Mouse (Mus musculus): ENCODE data around the gene Samd14.
A peak's percentile ranks its signal among the peaks of the same experiment; 100 is the strongest.

Gene Samd14

GRCm38 (mm10) chr11:95009629-95010014 is at the start of gene Samd14:
Gene Samd14 (plus strand): TSS chr11:95009879.
- DNase-seq (ENCODE audit: low read depth, low spot score), result peak; percentile 83

GRCm38 (mm10) chr11:94962534-94963101 is 47.1 kb upstream of the Samd14 start:
- DNase-seq (ENCODE audit: low read depth, low spot score), result no peak

- DNase-seq (ENCODE audit: low read depth, low spot score), result peak; percentile 42
Observed at GRCm38 (mm10) chr11:94967419-94967818, 42.3 kb upstream of the Samd14 start, which contains the start of gene Hils1. Gene Hils1 (plus strand): TSS chr11:94967593.

- DNase-seq (ENCODE audit: low read depth, low spot score), result no peak
Observed at GRCm38 (mm10) chr11:94968187-94968586, 41.5 kb upstream of the Samd14 start.

GRCm38 (mm10) chr11:94969709-94970108 is 40.0 kb upstream of the Samd14 start:
- peak; percentile 47 for DNase-seq (ENCODE audit: low read depth, low spot score)

- DNase-seq (ENCODE audit: low read depth, low spot score), result peak; percentile 90
Observed at GRCm38 (mm10) chr11:94970210-94970943, 39.3 kb upstream of the Samd14 start.

GRCm38 (mm10) chr11:94971895-94972615 is 37.6 kb upstream of the Samd14 start:
- DNase-seq (ENCODE audit: low read depth, low spot score), result no peak

- DNase-seq (ENCODE audit: low read depth, low spot score), result no peak
Observed at GRCm38 (mm10) chr11:94972887-94973286, 36.8 kb upstream of the Samd14 start.

GRCm38 (mm10) chr11:94973313-94973712 is 36.4 kb upstream of the Samd14 start:
- no peak for DNase-seq (ENCODE audit: low read depth, low spot score)

- DNase-seq (ENCODE audit: low read depth, low spot score), result no peak
Observed at GRCm38 (mm10) chr11:94974951-94975350, 34.7 kb upstream of the Samd14 start.

GRCm38 (mm10) chr11:94976199-94976598 is 33.5 kb upstream of the Samd14 start, which contains the start of gene Sgca:
Gene Sgca (minus strand): TSS chr11:94976327.
- DNase-seq (ENCODE audit: low read depth, low spot score), result no peak

GRCm38 (mm10) chr11:94978178-94978915 is 31.3 kb upstream of the Samd14 start:
- no peak for DNase-seq (ENCODE audit: low read depth, low spot score)

- DNase-seq (ENCODE audit: low read depth, low spot score), result peak; percentile 98
Observed at GRCm38 (mm10) chr11:94978947-94979346, 30.7 kb upstream of the Samd14 start.

- no peak for DNase-seq (ENCODE audit: low read depth, low spot score)
Observed at GRCm38 (mm10) chr11:94979462-94980179, 30.1 kb upstream of the Samd14 start.

GRCm38 (mm10) chr11:94985140-94985539 is 24.5 kb upstream of the Samd14 start:
- no peak for DNase-seq (ENCODE audit: low read depth, low spot score)

GRCm38 (mm10) chr11:94985822-94986221 is 23.9 kb upstream of the Samd14 start:
- no peak for DNase-seq (ENCODE audit: low read depth, low spot score)

- DNase-seq (ENCODE audit: low read depth, low spot score), result no peak
Observed at GRCm38 (mm10) chr11:94986435-94986834, 23.2 kb upstream of the Samd14 start.

- DNase-seq (ENCODE audit: low read depth, low spot score), result no peak
Observed at GRCm38 (mm10) chr11:94987341-94987740, 22.3 kb upstream of the Samd14 start.

GRCm38 (mm10) chr11:94987851-94988250 is 21.8 kb upstream of the Samd14 start:
- DNase-seq (ENCODE audit: low read depth, low spot score), result no peak

- DNase-seq (ENCODE audit: low read depth, low spot score), result peak; percentile 54
Observed at GRCm38 (mm10) chr11:94988780-94989561, 20.7 kb upstream of the Samd14 start.
